ENCODE assay signal across 8 mouse cellular contexts in genomic region chr19:23759322-23759945, GRCm38 (mm10). TPM values are rescaled to one million over a fixed set of nuclear protein-coding genes. Genes with fewer than 3 reads are reported as not detected.
DNase-seq lines count a peak whose midpoint lies in the region; ATAC-seq and TF ChIP-seq lines count a peak whose summit lies in the region.

No protein-coding gene starts in this region.

- peak overlapping the region; percentile 88 for H3K4me2 ChIP-seq in embryonic facial prominence, embryonic 14.5 days (ENCODE audit: low read depth, low read length)
- peak overlapping the region; percentile 74 for H3K4me2 ChIP-seq in hindbrain, embryonic 14.5 days (replicated peaks)
- H3K4me2 ChIP-seq in lung, embryonic 15.5 days: peak overlapping the region; percentile 97

- 2% methylated on average over 17 of the region's 17 CpGs for WGBS in embryonic facial prominence, embryonic 14.5 days
- WGBS in hindbrain, embryonic 14.5 days: 1% methylated on average over 17 of the region's 17 CpGs
- 1% methylated on average over 17 of the region's 17 CpGs for WGBS in lung, embryonic 15.5 days

- no peak for DNase-seq in cerebellum, postnatal 4 days (ENCODE audit: low spot score in 2 of 2)
- no peak for DNase-seq in embryonic facial prominence, embryonic 14.5 days (ENCODE audit: low spot score)
- DNase-seq in hindbrain, embryonic 14.5 days (ENCODE audit: low spot score): peak; percentile 59
- DNase-seq in splenic B cell, adult 2 months (ENCODE audit: low read depth, low spot score): peak; percentile 62
- no peak for DNase-seq in embryo, embryonic 10.5 days (ENCODE audit: low spot score)

- peaks cover 5% of the 10 kb centered on the region for H3K9me3 ChIP-seq in E14TG2a.4 (ENCODE audit: low read length)
- no peaks in the 10 kb centered on the region for H3K9me3 ChIP-seq in embryonic facial prominence, embryonic 14.5 days (ENCODE audit: control insufficient read depth, low read length)
- no peaks in the 10 kb centered on the region for H3K9me3 ChIP-seq in hindbrain, embryonic 14.5 days (ENCODE audit: control insufficient read depth, low read length)
- no peaks in the 10 kb centered on the region for H3K9me3 ChIP-seq in lung, embryonic 15.5 days

- H3K27ac ChIP-seq in embryonic facial prominence, embryonic 14.5 days (replicated peaks; ENCODE audit: low read depth, low read length): peak overlapping the region; percentile 91; the same call in 1 of the 2 replicates
- peak overlapping the region; percentile 99 for H3K27ac ChIP-seq in hindbrain, embryonic 14.5 days
- H3K27ac ChIP-seq in lung, embryonic 15.5 days: no peak overlapping the region

- peak; percentile 24; the same call in 1 of the 2 replicates for ATAC-seq in cerebellum, adult (ENCODE audit: insufficient number of reproducible peaks, low FRiP score, low TSS enrichment)
- ATAC-seq in embryonic facial prominence, embryonic 14.5 days (ENCODE audit: low read depth): 0 out of 2 replicates have a peak, but pooled peaks have one; percentile 1
- ATAC-seq in hindbrain, embryonic 14.5 days (ENCODE audit: low FRiP score): no peak
- no peak for ATAC-seq in lung, embryonic 15.5 days (ENCODE audit: borderline replicate concordance, extremely low read depth, low FRiP score, low TSS enrichment)

- peaks cover 24% of the 10 kb centered on the region for H3K4me1 ChIP-seq in E14TG2a.4 (replicated peaks; ENCODE audit: low read depth, low read length)
- H3K4me1 ChIP-seq in embryonic facial prominence, embryonic 14.5 days (ENCODE audit: control insufficient read depth, insufficient read depth, low read length): no peaks in the 10 kb centered on the region
- H3K4me1 ChIP-seq in hindbrain, embryonic 14.5 days (replicated peaks; ENCODE audit: control insufficient read depth, insufficient read depth, low read length): peaks cover 38% of the 10 kb centered on the region
- H3K4me1 ChIP-seq in lung, embryonic 15.5 days: peaks cover 20% of the 10 kb centered on the region

- TF ChIP-seq CTCF in E14TG2a.4 (conservative IDR thresholded peaks at IDR 0.05; ENCODE audit: low read length): no peak

- H3K4me3 ChIP-seq in E14TG2a.4 (replicated peaks; ENCODE audit: low read length): peak overlapping the region; percentile 92
- peak overlapping the region; percentile 73 for H3K4me3 ChIP-seq in embryonic facial prominence, embryonic 14.5 days (ENCODE audit: low read depth, low read length)
- H3K4me3 ChIP-seq in hindbrain, embryonic 14.5 days (replicated peaks; ENCODE audit: low read length): peak overlapping the region; percentile 86
- peak overlapping the region; percentile 77 for H3K4me3 ChIP-seq in lung, embryonic 15.5 days

- H3K36me3 ChIP-seq in E14TG2a.4 (ENCODE audit: insufficient read depth, low read length): no peaks in the 10 kb centered on the region
- no peaks in the 10 kb centered on the region for H3K36me3 ChIP-seq in embryonic facial prominence, embryonic 14.5 days (ENCODE audit: control insufficient read depth, insufficient read depth, low read length)
- no peaks in the 10 kb centered on the region for H3K36me3 ChIP-seq in hindbrain, embryonic 14.5 days (replicated peaks; ENCODE audit: control insufficient read depth, insufficient read depth)
- no peaks in the 10 kb centered on the region for H3K36me3 ChIP-seq in lung, embryonic 15.5 days
- H3K36me3 ChIP-seq in splenic B cell, adult 2 months (ENCODE audit: control insufficient read depth, insufficient read depth, low read length, poor library complexity, severe bottlenecking): no peaks in the 10 kb centered on the region

- peaks cover 51% of the 10 kb centered on the region for H3K27me3 ChIP-seq in E14TG2a.4 (ENCODE audit: insufficient read depth, low read length)
- peaks cover 27% of the 10 kb centered on the region for H3K27me3 ChIP-seq in embryonic facial prominence, embryonic 14.5 days (replicated peaks; ENCODE audit: control insufficient read depth, insufficient read depth, low read length)
- H3K27me3 ChIP-seq in hindbrain, embryonic 14.5 days (ENCODE audit: control insufficient read depth, insufficient read depth, low read length): no peaks in the 10 kb centered on the region
- peaks cover 22% of the 10 kb centered on the region for H3K27me3 ChIP-seq in lung, embryonic 15.5 days
- peaks cover 3% of the 10 kb centered on the region; the same call in 1 of the 2 replicates for H3K27me3 ChIP-seq in splenic B cell, adult 2 months (ENCODE audit: control insufficient read depth, insufficient read depth, low read length, poor library complexity, severe bottlenecking)

- peak overlapping the region; percentile 84 for H3K9ac ChIP-seq in embryonic facial prominence, embryonic 14.5 days (ENCODE audit: low read depth, low read length)
- peak overlapping the region; percentile 96 for H3K9ac ChIP-seq in hindbrain, embryonic 14.5 days
- H3K9ac ChIP-seq in lung, embryonic 15.5 days: peak overlapping the region; percentile 85

RNA-seq across cellular contexts. Expression of gene Apba1, which starts 0.7 kb away (rescaled TPM):
- polyA plus RNA-seq in embryonic facial prominence, embryonic 14.5 days (2014; fragmentation: Nextera tagmentation; extraction: Ambion mirVana): 1.7 and 1.9 TPM in 2 replicates
- 14.6 and 17.4 TPM in 2 replicates for polyA plus RNA-seq in hindbrain, embryonic 14.5 days (2014; fragmentation: Nextera tagmentation; extraction: Ambion mirVana)
- 0.21 and 0.37 TPM in 2 replicates for polyA plus RNA-seq in lung, embryonic 15.5 days (2015; fragmentation: Nextera tagmentation; extraction: Ambion mirVana)

Comparison
In these comparisons a context has a peak if more than half of its experiments do, and no peak if none do; other contexts are left out.
1. ATAC-seq: peak in cerebellum, adult (single experiment) and embryonic facial prominence, embryonic 14.5 days (single experiment); none in hindbrain, embryonic 14.5 days (single experiment) and lung, embryonic 15.5 days (single experiment).
2. DNase-seq: peak in hindbrain, embryonic 14.5 days (single experiment) and splenic B cell, adult 2 months (single experiment); none in cerebellum, postnatal 4 days (0 of 2), embryonic facial prominence, embryonic 14.5 days (single experiment) and embryo, embryonic 10.5 days (single experiment).
3. Peak in every context shown above with its lines, with median percentiles within 50 percentile points of each other: H3K4me3 ChIP-seq, H3K4me2 ChIP-seq and H3K9ac ChIP-seq.